Comparison of ENCODE assay signal across 11 mouse cellular contexts in the genomic region with DNA sequence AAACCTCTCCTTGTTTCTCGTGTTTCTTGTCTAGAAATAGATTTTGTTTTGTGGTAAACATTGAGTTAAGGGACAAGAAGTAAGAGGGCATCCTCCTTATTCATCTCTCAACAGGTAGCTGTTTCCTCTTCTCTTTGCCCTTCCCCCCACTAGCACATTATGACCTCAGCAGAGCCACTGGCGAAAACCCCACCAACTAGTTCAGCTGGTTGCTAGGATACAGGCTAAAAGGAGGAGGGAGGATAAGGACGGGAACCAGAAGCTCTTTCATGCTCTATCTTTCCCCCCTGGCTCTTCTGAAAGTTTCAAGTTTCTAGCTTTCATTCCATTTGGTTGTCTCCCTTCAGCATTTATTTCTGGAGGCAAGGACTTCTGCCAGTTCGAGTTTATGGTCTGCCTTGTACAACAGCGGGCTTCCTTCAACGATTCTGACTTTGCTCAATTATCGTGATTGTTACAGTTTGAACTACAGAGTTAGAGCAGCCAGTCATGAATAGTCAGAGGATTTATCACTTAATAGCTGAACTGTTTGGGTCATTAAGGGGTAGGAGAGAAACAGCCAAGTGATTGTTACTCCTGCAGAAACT.
DNase-seq lines count a peak whose midpoint lies in the region; ATAC-seq and TF ChIP-seq lines count a peak whose summit lies in the region.
"Had no signal": no experiment of that assay in that cellular context is flagged by ENCODE, and none has a peak within 500 bp of the region (broad histone marks: within the 10 kb centered on the region; RNA-seq: fewer than 3 reads in every experiment).

No protein-coding gene starts in this region.

- H3K27ac ChIP-seq in ES-E14 (ENCODE audit: insufficient read depth, low read depth, low read length, poor library complexity, severe bottlenecking): peak overlapping the region; percentile 48; the same call in 1 of the 2 replicates
- H3K27ac ChIP-seq: embryonic facial prominence, embryonic 12.5 days; heart, adult 2 months; macrophage had no signal

- no peaks in the 10 kb centered on the region for H3K36me3 ChIP-seq in ES-E14 (ENCODE audit: control insufficient read depth, insufficient read depth, low read length, poor library complexity, severe bottlenecking)
- H3K36me3 ChIP-seq: embryonic facial prominence, embryonic 12.5 days had no signal

- peak; percentile 14 for DNase-seq in kidney, adult 9 months
- DNase-seq in kidney, postnatal 36 days: no peak
- peak; percentile 1 for DNase-seq in A20 (ENCODE audit: low read depth, low spot score)
- DNase-seq in ES-E14 (ENCODE audit: low read depth, low spot score): peak; percentile 25
- peak; percentile 11 for DNase-seq in kidney, postnatal 10 days
- no peak for DNase-seq in left cerebral cortex, adult 8-10 months (ENCODE audit: low spot score in 2 of 2)
- DNase-seq in testis, postnatal 10 days (ENCODE audit: low spot score): no peak
- DNase-seq: heart, adult 2 months had no signal

- no peak overlapping the region for H3K4me3 ChIP-seq in ES-E14 (ENCODE audit: insufficient read depth in 1 of 2, low read depth in 1 of 2, low read length in 2 of 2, poor library complexity in 1 of 2, severe bottlenecking in 1 of 2)
- H3K4me3 ChIP-seq: embryonic facial prominence, embryonic 12.5 days; heart, adult 2 months had no signal

- in situ Hi-C loops in ES-E14 (cut with MboI; ENCODE audit: low sequenced_read_pairs in 2 of 2, unreplicated experiment in 2 of 2): no loop called here

- peaks cover 4 to 5% of the 10 kb centered on the region in 2 experiments; a peak in 2 of 4 replicates for H3K4me1 ChIP-seq in ES-E14 (ENCODE audit: control insufficient read depth in 2 of 2, insufficient read depth in 2 of 2, low read length in 2 of 2, poor library complexity in 1 of 2)
- H3K4me1 ChIP-seq: embryonic facial prominence, embryonic 12.5 days had no signal

- H3K9ac ChIP-seq in ES-E14 (ENCODE audit: insufficient read depth, low read depth, low read length, poor library complexity, severe bottlenecking): no peak overlapping the region
- H3K9ac ChIP-seq: embryonic facial prominence, embryonic 12.5 days had no signal

- no peaks in the 10 kb centered on the region for H3K9me3 ChIP-seq in ES-E14 (ENCODE audit: control insufficient read depth, insufficient read depth, low read depth, low read length)
- H3K9me3 ChIP-seq: embryonic facial prominence, embryonic 12.5 days had no signal

- ATAC-seq in megakaryocyte, adult 5-6 weeks (ENCODE audit: poor library complexity, severe bottlenecking): no peak

TF ChIP-seq in ES-E14, 5 proteins besides CTCF, POLR2A, EP300 and RAD21:
- no peak for TF ChIP-seq ZC3H11A (IDR thresholded peaks at IDR 0.05; ENCODE audit: borderline replicate concordance, low read depth, low read length)
- TF ChIP-seq CHD2 (IDR thresholded peaks at IDR 0.05; ENCODE audit: low read depth, low read length): no peak
- TF ChIP-seq HCFC1 (IDR thresholded peaks at IDR 0.05; ENCODE audit: borderline replicate concordance, insufficient read depth, low read length): no peak
- no peak for TF ChIP-seq MAFK (IDR thresholded peaks at IDR 0.05; ENCODE audit: insufficient read depth, low read depth, low read length)
- no peak for TF ChIP-seq ZNF384 (IDR thresholded peaks at IDR 0.05; ENCODE audit: low read depth, low read length)
TF ChIP-seq in ES-E14: peak in this region for 0.

Comparison
In these comparisons a context has a peak if more than half of its experiments do, and no peak if none do; other contexts are left out.
1. DNase-seq: peak in kidney, adult 9 months (single experiment), A20 (single experiment), ES-E14 (single experiment) and kidney, postnatal 10 days (single experiment); none in kidney, postnatal 36 days (0 of 2), left cerebral cortex, adult 8-10 months (0 of 2) and testis, postnatal 10 days (single experiment).